Mouse (Mus musculus) ES-Bruce4 (cell line): ENCODE data around the gene Atp1a1.

Source experiments
- CTCF ChIP-seq: IDR thresholded peaks from one replicate; pipeline ENCODE4 v1.8.1; 2011; ENCODE audit warnings: low read depth, low read length
- POLR2A ChIP-seq: IDR thresholded peaks from one replicate; pipeline ENCODE4 v1.8.1; 2011; ENCODE audit warnings: low read length; ENCODE audit not compliant: insufficient read depth

- TF ChIP-seq POLR2A = no peak
- no peak for TF ChIP-seq CTCF
Measured at GRCm38 (mm10) chr3:101638223-101638622, 33.7 kb upstream of the Atp1a1 start.
